Mouse (Mus musculus) heart, embryonic 10.5 days (tissue): Measurements from ENCODE around the gene Ntrk3. TPM values are rescaled to one million over a fixed set of nuclear protein-coding genes. Genes with fewer than 3 reads are reported as not detected.

Source experiments
- DNase-seq: peaks from one replicate; pipeline ENCODE4 v3.0.0-alpha.2; 2017; ENCODE audit warnings: low spot score
- H3K27ac ChIP-seq: fragments of 300-500 bp; sonication (generic); 2 replicates; pipeline ENCODE4 v1.5.1; 2016; ENCODE audit warnings: mild to moderate bottlenecking
- H3K27me3 ChIP-seq: fragments of 300-500 bp; sonication (generic); 2 replicates; pipeline ENCODE4 v1.6.1; 2016; ENCODE audit warnings: mild to moderate bottlenecking; ENCODE audit not compliant: poor library complexity, insufficient read depth, severe bottlenecking
- H3K36me3 ChIP-seq: fragments of 300-500 bp; sonication (generic); 2 replicates; pipeline ENCODE4 v1.6.1; 2016; ENCODE audit warnings: mild to moderate bottlenecking, moderate library complexity
- H3K4me1 ChIP-seq: fragments of 300-500 bp; sonication (generic); 2 replicates; pipeline ENCODE4 v1.6.1; 2016; ENCODE audit warnings: mild to moderate bottlenecking
- H3K4me3 ChIP-seq: fragments of 300-500 bp; sonication (generic); 2 replicates; pipeline ENCODE4 v1.5.1; 2016; ENCODE audit warnings: mild to moderate bottlenecking, moderate library complexity
- H3K9me3 ChIP-seq: fragments of 300-500 bp; sonication (generic); 2 replicates; pipeline ENCODE4 v1.6.1; 2016; ENCODE audit warnings: mild to moderate bottlenecking, moderate library complexity
- WGBS: fragments of 180-500 bp; shearing (Covaris S2); methylation state at CpG from one replicate; pipeline ENCODE4 v1.1.7; 2016; 5-methylcytosine and 5-hydroxymethylcytosine counted together
- polyA plus RNA-seq: library from polyadenylated mRNA; unstranded; fragments of >200 nt; fragmentation: Nextera tagmentation; extraction: Ambion mirVana; gene quantifications from 2 replicates; pipeline ENCODE4 v1.2.1, GENCODE M21; 2016

Ntrk3 gene
- polyA plus RNA-seq, 1 experiment from 2014 or later: 1.4 TPM

- Histone ChIP-seq H3K27me3 (no peaks in the 10 kb centered on the region), H3K27ac (no peak overlapping the region), H3K4me3 (no peak overlapping the region), H3K36me3 (no peaks in the 10 kb centered on the region), H3K9me3 (no peaks in the 10 kb centered on the region), H3K4me1 (no peaks in the 10 kb centered on the region)
- 66% methylated on average over 7 of the region's 7 CpGs for WGBS
- DNase-seq: no peak
Measured at GRCm38 (mm10) chr7:78707708-78708107, 30.1 kb downstream of the Ntrk3 start.

- no peaks in the 10 kb centered on the region for H3K9me3 ChIP-seq
- H3K27ac ChIP-seq: no peak overlapping the region
- H3K36me3 ChIP-seq: no peaks in the 10 kb centered on the region
- no peaks in the 10 kb centered on the region for H3K4me1 ChIP-seq
- no peak for DNase-seq
- 78% methylated on average over 3 of the region's 3 CpGs for WGBS
- H3K27me3 ChIP-seq: no peaks in the 10 kb centered on the region
- no peak overlapping the region for H3K4me3 ChIP-seq
Measured at GRCm38 (mm10) chr7:78707122-78707521, 30.7 kb downstream of the Ntrk3 start.

- Histone ChIP-seq H3K27ac (no peak overlapping the region), H3K4me1 (no peaks in the 10 kb centered on the region), H3K4me3 (no peak overlapping the region), H3K36me3 (no peaks in the 10 kb centered on the region), H3K27me3 (no peaks in the 10 kb centered on the region), H3K9me3 (no peaks in the 10 kb centered on the region)
- 46% methylated on average over 6 of the region's 6 CpGs for WGBS
- DNase-seq: no peak
Measured at GRCm38 (mm10) chr7:78702676-78703075, 35.1 kb downstream of the Ntrk3 start.

GRCm38 (mm10) chr7:78695200-78695599 lies 42.6 kb downstream of the Ntrk3 start:
- Histone ChIP-seq H3K4me3 (no peak overlapping the region), H3K4me1 (no peaks in the 10 kb centered on the region), H3K9me3 (no peaks in the 10 kb centered on the region), H3K36me3 (no peaks in the 10 kb centered on the region), H3K27ac (no peak overlapping the region), H3K27me3 (no peaks in the 10 kb centered on the region)
- WGBS: 71% methylated on average over 3 of the region's 3 CpGs
- no peak for DNase-seq

GRCm38 (mm10) chr7:78693148-78693547 lies 44.7 kb downstream of the Ntrk3 start:
- H3K36me3 ChIP-seq: no peaks in the 10 kb centered on the region
- no peak overlapping the region for H3K4me3 ChIP-seq
- WGBS: 43% methylated on average over 1 of the region's 1 CpGs
- DNase-seq: no peak
- no peaks in the 10 kb centered on the region for H3K9me3 ChIP-seq
- H3K4me1 ChIP-seq: no peaks in the 10 kb centered on the region
- H3K27ac ChIP-seq: no peak overlapping the region
- H3K27me3 ChIP-seq: no peaks in the 10 kb centered on the region

GRCm38 (mm10) chr7:78690956-78691355 lies 46.9 kb downstream of the Ntrk3 start:
- Histone ChIP-seq H3K27me3 (no peaks in the 10 kb centered on the region), H3K4me1 (no peaks in the 10 kb centered on the region)
- WGBS: 35% methylated on average over 3 of the region's 3 CpGs

GRCm38 (mm10) chr7:78684943-78685342 lies 52.9 kb downstream of the Ntrk3 start:
- no peak overlapping the region for H3K27ac ChIP-seq
- WGBS: 67% methylated on average over 6 of the region's 6 CpGs

More at GRCm38 (mm10) chr7:78690956-78691355, 46.9 kb downstream of the Ntrk3 start:
- Histone ChIP-seq H3K27ac (no peak overlapping the region), H3K4me3 (no peak overlapping the region), H3K9me3 (no peaks in the 10 kb centered on the region), H3K36me3 (no peaks in the 10 kb centered on the region)
- DNase-seq: peak; percentile 70

GRCm38 (mm10) chr7:78680871-78681270 lies 56.9 kb downstream of the Ntrk3 start:
- H3K27me3 ChIP-seq: no peaks in the 10 kb centered on the region
- no peak overlapping the region for H3K4me3 ChIP-seq
- H3K36me3 ChIP-seq: no peaks in the 10 kb centered on the region
- no peak for DNase-seq
- no peak overlapping the region for H3K27ac ChIP-seq
- WGBS: 88% methylated on average over 2 of the region's 2 CpGs
- H3K9me3 ChIP-seq: no peaks in the 10 kb centered on the region
- H3K4me1 ChIP-seq: no peaks in the 10 kb centered on the region

More at GRCm38 (mm10) chr7:78684943-78685342, 52.9 kb downstream of the Ntrk3 start:
- no peak overlapping the region for H3K4me3 ChIP-seq
- H3K4me1 ChIP-seq: no peaks in the 10 kb centered on the region
- H3K9me3 ChIP-seq: no peaks in the 10 kb centered on the region
- no peak for DNase-seq
- no peaks in the 10 kb centered on the region for H3K36me3 ChIP-seq
- no peaks in the 10 kb centered on the region for H3K27me3 ChIP-seq

- no peaks in the 10 kb centered on the region for H3K36me3 ChIP-seq
- no peaks in the 10 kb centered on the region for H3K27me3 ChIP-seq
- WGBS: 89% methylated on average over 16 of the region's 16 CpGs
- no peak overlapping the region for H3K4me3 ChIP-seq
- H3K4me1 ChIP-seq: no peaks in the 10 kb centered on the region
- no peak overlapping the region for H3K27ac ChIP-seq
- no peaks in the 10 kb centered on the region for H3K9me3 ChIP-seq
- DNase-seq: no peak
Measured at GRCm38 (mm10) chr7:78669407-78669806, 68.4 kb downstream of the Ntrk3 start.

- no peaks in the 10 kb centered on the region for H3K36me3 ChIP-seq
- no peak overlapping the region for H3K4me3 ChIP-seq
- H3K9me3 ChIP-seq: no peaks in the 10 kb centered on the region
- H3K27me3 ChIP-seq: no peaks in the 10 kb centered on the region
- no peak for DNase-seq
- H3K4me1 ChIP-seq: no peaks in the 10 kb centered on the region
- no peak overlapping the region for H3K27ac ChIP-seq
- WGBS: 89% methylated on average over 6 of the region's 6 CpGs
Measured at GRCm38 (mm10) chr7:78668916-78669315, 68.9 kb downstream of the Ntrk3 start.

GRCm38 (mm10) chr7:78668003-78668635 lies 69.7 kb downstream of the Ntrk3 start:
- 77% methylated on average over 6 of the region's 6 CpGs for WGBS
- peak; percentile 10 for DNase-seq
- H3K4me1 ChIP-seq: no peaks in the 10 kb centered on the region
- no peaks in the 10 kb centered on the region for H3K36me3 ChIP-seq
- H3K27me3 ChIP-seq: no peaks in the 10 kb centered on the region
- H3K4me3 ChIP-seq: no peak overlapping the region
- H3K27ac ChIP-seq: no peak overlapping the region
- H3K9me3 ChIP-seq: no peaks in the 10 kb centered on the region

- Histone ChIP-seq H3K27me3 (no peaks in the 10 kb centered on the region), H3K36me3 (no peaks in the 10 kb centered on the region), H3K27ac (no peak overlapping the region), H3K4me1 (no peaks in the 10 kb centered on the region), H3K4me3 (no peak overlapping the region), H3K9me3 (no peaks in the 10 kb centered on the region)
- 80% methylated on average over 7 of the region's 7 CpGs for WGBS
- peak; percentile 16 for DNase-seq
Measured at GRCm38 (mm10) chr7:78660832-78661231, 77.0 kb downstream of the Ntrk3 start.

- WGBS: 85% methylated on average over 2 of the region's 2 CpGs
- Histone ChIP-seq H3K9me3 (no peaks in the 10 kb centered on the region), H3K4me3 (no peak overlapping the region), H3K36me3 (no peaks in the 10 kb centered on the region), H3K4me1 (no peaks in the 10 kb centered on the region), H3K27ac (no peak overlapping the region), H3K27me3 (no peaks in the 10 kb centered on the region)
- DNase-seq: no peak
Measured at GRCm38 (mm10) chr7:78659846-78660245, 78.0 kb downstream of the Ntrk3 start.

GRCm38 (mm10) chr7:78658026-78658425 lies 79.8 kb downstream of the Ntrk3 start:
- Histone ChIP-seq H3K4me3 (no peak overlapping the region), H3K4me1 (no peaks in the 10 kb centered on the region), H3K36me3 (no peaks in the 10 kb centered on the region), H3K9me3 (no peaks in the 10 kb centered on the region), H3K27me3 (no peaks in the 10 kb centered on the region), H3K27ac (no peak overlapping the region)
- 68% methylated on average over 10 of the region's 10 CpGs for WGBS
- DNase-seq: peak; percentile 73
